Mouse (Mus musculus): ENCODE data around the gene Wdr12. TPM values are rescaled to one million over a fixed set of nuclear protein-coding genes. Genes with fewer than 3 reads are reported as not detected.

Wdr12 gene
- polyA plus RNA-seq (2021; fragmentation: Nextera tagmentation), result 28.0 and 37.4 TPM in 2 replicates
- long read RNA-seq, experiment 1, full-length matches to known transcripts, result 201 of 221 reads
- long read RNA-seq, experiment 1, partial matches to known transcripts, result 6 of 221 reads
- long read RNA-seq, experiment 1, other reads (novel, unspliced or antisense), result 14 of 221 reads
- long read RNA-seq, experiment 2, full-length matches to known transcripts, result 43 of 73 reads
- long read RNA-seq, experiment 2, partial matches to known transcripts, result 23 of 73 reads
- long read RNA-seq, experiment 2, other reads (novel, unspliced or antisense), result 7 of 73 reads

GRCm38 (mm10) chr1:60098024-60098781, at the start of gene Wdr12, which contains the start of gene Carf:
Gene Wdr12, minus strand, starts transcription at chr1:60098645.
Gene Carf, plus strand, starts transcription at chr1:60098247.

GRCm38 (mm10) chr1:60042796-60043469, 55.5 kb downstream of the Wdr12 start, which contains the start of gene Ica1l:
Gene Ica1l, minus strand, starts transcription at chr1:60043184.

Other genes with a start within 250 kb of the Wdr12 start
- gene Fam117b, start 185.6 kb downstream of the Wdr12 start, polyA plus RNA-seq (2021; fragmentation: Nextera tagmentation), result 7.6 and 8.6 TPM in 2 replicates
- 15.0 and 18.3 TPM in 2 replicates for gene Ica1l, start 55.5 kb downstream of the Wdr12 start, polyA plus RNA-seq (2021; fragmentation: Nextera tagmentation)
- gene Carf, start 398 bp downstream of the Wdr12 start, polyA plus RNA-seq (2021; fragmentation: Nextera tagmentation), result 13.0 and 13.4 TPM in 2 replicates
- gene Nbeal1, start 82.0 kb upstream of the Wdr12 start, polyA plus RNA-seq (2021; fragmentation: Nextera tagmentation), result 4.5 and 5.2 TPM in 2 replicates
- gene Cyp20a1, start 244.7 kb upstream of the Wdr12 start, polyA plus RNA-seq (2021; fragmentation: Nextera tagmentation), result 11.1 and 12.2 TPM in 2 replicates

Data from left cerebral cortex, adult 6 months (tissue).